Mouse (Mus musculus) midbrain, embryonic 11.5 days (tissue): ENCODE data around the gene Dppa3. TPM values are rescaled to one million over a fixed set of nuclear protein-coding genes. Genes with fewer than 3 reads are reported as not detected.

ENCODE experiments used
- ATAC-seq: fragments of 200-750 bp; cut with Nextera tagmentation; 2 replicates; pipeline ENCODE4 v1.8.0; 2017; ENCODE audit warnings: moderate TSS enrichment, moderate library complexity; ENCODE audit not compliant: low FRiP score
- DNase-seq: peaks from one replicate; pipeline ENCODE4 v3.0.0; 2015; ENCODE audit warnings: low spot score; ENCODE audit errors: missing footprints
- H3K27ac ChIP-seq: fragments of 300-500 bp; sonication (generic); 2 replicates; pipeline ENCODE4 v1.5.1; 2014; ENCODE audit warnings: low read depth, low read length
- H3K27me3 ChIP-seq: fragments of 300-500 bp; sonication (generic); 2 replicates; pipeline ENCODE4 v1.6.1; 2014; ENCODE audit warnings: mild to moderate bottlenecking, low read length, moderate library complexity, mixed read lengths; ENCODE audit not compliant: control insufficient read depth, insufficient read depth
- H3K36me3 ChIP-seq: fragments of 300-500 bp; sonication (generic); 2 replicates; pipeline ENCODE4 v1.6.1; 2014; ENCODE audit warnings: mild to moderate bottlenecking, low read length, moderate library complexity, mixed read lengths; ENCODE audit not compliant: control insufficient read depth, insufficient read depth
- H3K4me1 ChIP-seq: fragments of 300-500 bp; sonication (generic); 2 replicates; pipeline ENCODE4 v1.6.1; 2014; ENCODE audit warnings: low read length; ENCODE audit not compliant: control insufficient read depth, insufficient read depth
- H3K4me2 ChIP-seq: fragments of 300-500 bp; sonication (generic); 2 replicates; pipeline ENCODE4 v1.6.1; 2014; ENCODE audit warnings: mild to moderate bottlenecking, moderate library complexity
- H3K4me3 ChIP-seq: fragments of 300-500 bp; sonication (generic); 2 replicates; pipeline ENCODE4 v1.5.1; 2014; ENCODE audit warnings: low read depth, low read length
- H3K9ac ChIP-seq: fragments of 300-500 bp; sonication (generic); 2 replicates; pipeline ENCODE4 v1.6.1; 2014; ENCODE audit warnings: low read length
- H3K9me3 ChIP-seq: fragments of 300-500 bp; sonication (generic); 2 replicates; pipeline ENCODE4 v1.6.1; 2016; ENCODE audit warnings: low read length; ENCODE audit not compliant: control insufficient read depth
- WGBS: fragments of 180-500 bp; shearing (Covaris S2); extraction: QIAGEN DNeasy Blood & Tissue Kit; methylation state at CpG from one replicate; pipeline ENCODE4 v1.1.7; 2014; 5-methylcytosine and 5-hydroxymethylcytosine counted together
- polyA plus RNA-seq: library from polyadenylated mRNA; unstranded; fragments of >200 nt; fragmentation: Nextera tagmentation; extraction: Ambion mirVana; gene quantifications from 2 replicates; pipeline ENCODE4 v1.2.1, GENCODE M21; 2014

Gene Dppa3
- polyA plus RNA-seq, 1 experiment from 2014 or later: not detected

DNA sequence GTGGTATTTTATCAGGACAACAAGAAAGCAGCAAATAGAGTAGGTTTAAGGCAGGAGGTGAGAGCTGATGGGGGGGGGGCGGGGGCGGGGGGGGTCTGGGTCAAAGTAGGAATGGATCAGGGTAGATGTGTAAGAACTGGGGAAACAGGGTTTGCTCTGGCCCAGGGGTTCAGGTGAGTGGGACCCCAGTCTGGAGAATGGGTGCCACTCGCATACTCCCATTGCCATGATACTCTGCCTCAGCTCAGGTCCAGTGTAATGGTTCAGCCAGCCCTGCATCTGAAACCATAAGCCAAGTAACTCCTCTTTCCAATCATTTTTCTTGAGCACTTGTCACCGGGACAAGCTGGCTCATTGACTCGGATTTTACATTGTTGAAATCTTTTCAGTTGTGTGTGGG, 42.6 kb downstream of the Dppa3 start:
- H3K4me1 ChIP-seq: no peaks in the 10 kb centered on the region
- H3K4me3 ChIP-seq: no peak overlapping the region
- H3K27ac ChIP-seq: no peak overlapping the region
- no peak overlapping the region for H3K4me2 ChIP-seq
- WGBS: 79% methylated on average over 5 of the region's 5 CpGs
- no peaks in the 10 kb centered on the region for H3K9me3 ChIP-seq
- H3K9ac ChIP-seq: no peak overlapping the region
- peak; percentile 38; the same call in 1 of the 2 replicates for ATAC-seq
- no peaks in the 10 kb centered on the region for H3K27me3 ChIP-seq
- H3K36me3 ChIP-seq: no peaks in the 10 kb centered on the region
- DNase-seq: no peak

- Histone ChIP-seq H3K27ac (no peak overlapping the region), H3K4me2 (peak overlapping the region; percentile 64), H3K4me3 (peak overlapping the region; percentile 42), H3K9ac (peak overlapping the region; percentile 61), H3K36me3 (no peaks in the 10 kb centered on the region), H3K4me1 (no peaks in the 10 kb centered on the region), H3K27me3 (no peaks in the 10 kb centered on the region), H3K9me3 (no peaks in the 10 kb centered on the region)
- peak; percentile 89 for ATAC-seq
- peak; percentile 100 for DNase-seq
- 7% methylated on average over 19 of the region's 19 CpGs for WGBS
These were observed 43.4 kb downstream of the Dppa3 start for GRCm38 (mm10) chr6:122669406-122670200.

- Histone ChIP-seq H3K27ac (no peak overlapping the region), H3K4me3 (peak overlapping the region; percentile 42), H3K36me3 (no peaks in the 10 kb centered on the region), H3K27me3 (no peaks in the 10 kb centered on the region), H3K9ac (peak overlapping the region; percentile 61), H3K4me1 (no peaks in the 10 kb centered on the region), H3K4me2 (peak overlapping the region; percentile 64), H3K9me3 (no peaks in the 10 kb centered on the region)
- ATAC-seq (peak; percentile 28; the same call in 1 of the 2 replicates), DNase-seq (peak; percentile 92)
- WGBS: 28% methylated on average over 10 of the region's 10 CpGs
These were observed 44.0 kb downstream of the Dppa3 start for GRCm38 (mm10) chr6:122670201-122670551.

- Histone ChIP-seq H3K4me1 (no peaks in the 10 kb centered on the region), H3K9me3 (no peaks in the 10 kb centered on the region), H3K4me3 (no peak overlapping the region), H3K9ac (no peak overlapping the region), H3K27me3 (no peaks in the 10 kb centered on the region), H3K27ac (no peak overlapping the region), H3K36me3 (no peaks in the 10 kb centered on the region), H3K4me2 (no peak overlapping the region)
- DNase-seq (no peak), ATAC-seq (no peak)
- WGBS: 89% methylated on average over 4 of the region's 4 CpGs
These were observed 44.6 kb downstream of the Dppa3 start for GRCm38 (mm10) chr6:122670841-122671240.

- H3K4me2 ChIP-seq: no peak overlapping the region
- no peaks in the 10 kb centered on the region for H3K4me1 ChIP-seq
- H3K36me3 ChIP-seq: no peaks in the 10 kb centered on the region
- no peaks in the 10 kb centered on the region for H3K27me3 ChIP-seq
- H3K9me3 ChIP-seq: no peaks in the 10 kb centered on the region
- no peak overlapping the region for H3K4me3 ChIP-seq
- no peak overlapping the region for H3K9ac ChIP-seq
- WGBS: 64% methylated on average over 8 of the region's 8 CpGs
- ATAC-seq (no peak), DNase-seq (no peak)
- no peak overlapping the region for H3K27ac ChIP-seq
These were observed 46.5 kb downstream of the Dppa3 start for GRCm38 (mm10) chr6:122672746-122673145.

Other genes with a start within 250 kb of the Dppa3 start
- 67.4 and 70.1 TPM in 2 replicates for gene Rimklb, start 127.6 kb upstream of the Dppa3 start, polyA plus RNA-seq
- 0.75 and 0.77 TPM in 2 replicates for gene Mfap5, start 120.6 kb upstream of the Dppa3 start, polyA plus RNA-seq
- not detected in 2 replicates for gene Aicda, start 72.6 kb upstream of the Dppa3 start, polyA plus RNA-seq
- 2.0 and 2.5 TPM in 2 replicates for gene Apobec1, start 24.0 kb upstream of the Dppa3 start, polyA plus RNA-seq
- 0.05 TPM in 1 of 2 replicates, not detected in the other for gene Gdf3, start 16.3 kb upstream of the Dppa3 start, polyA plus RNA-seq
- 0.22 TPM in 1 of 2 replicates, not detected in the other for gene Nanog, start 81.1 kb downstream of the Dppa3 start, polyA plus RNA-seq
- 24.4 and 25.5 TPM in 2 replicates for gene Slc2a3, start 175.2 kb downstream of the Dppa3 start, polyA plus RNA-seq
- gene Foxj2, start 193.5 kb downstream of the Dppa3 start, polyA plus RNA-seq: 3.0 and 3.6 TPM in 2 replicates
- 2.0 and 2.4 TPM in 2 replicates for gene C3ar1, start 229.8 kb downstream of the Dppa3 start, polyA plus RNA-seq
- 64.1 and 71.5 TPM in 2 replicates for gene Necap1, start 248.1 kb downstream of the Dppa3 start, polyA plus RNA-seq